Mouse (Mus musculus): Measurements from ENCODE around the gene Oxtr.

Oxtr gene

DNA sequence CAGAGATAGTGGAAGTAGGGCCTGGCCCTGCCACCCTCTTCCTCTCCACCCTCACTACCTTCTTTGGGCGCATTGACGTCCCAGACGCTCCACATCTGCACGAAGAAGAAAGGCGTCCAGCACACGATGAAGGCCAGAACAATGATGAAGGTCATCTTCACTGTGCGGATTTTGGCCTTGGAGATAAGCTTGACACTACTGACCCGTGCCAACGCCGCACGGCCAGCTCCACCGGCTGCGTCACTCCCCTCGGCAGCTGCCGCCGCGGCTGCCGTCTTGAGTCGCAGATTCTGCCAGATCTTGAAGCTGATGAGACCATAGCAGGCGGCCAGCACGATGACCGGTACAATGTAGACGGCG lies 942 bp downstream of the Oxtr start:
- DNase-seq (ENCODE audit: low read depth, low spot score), result no peak

DNA sequence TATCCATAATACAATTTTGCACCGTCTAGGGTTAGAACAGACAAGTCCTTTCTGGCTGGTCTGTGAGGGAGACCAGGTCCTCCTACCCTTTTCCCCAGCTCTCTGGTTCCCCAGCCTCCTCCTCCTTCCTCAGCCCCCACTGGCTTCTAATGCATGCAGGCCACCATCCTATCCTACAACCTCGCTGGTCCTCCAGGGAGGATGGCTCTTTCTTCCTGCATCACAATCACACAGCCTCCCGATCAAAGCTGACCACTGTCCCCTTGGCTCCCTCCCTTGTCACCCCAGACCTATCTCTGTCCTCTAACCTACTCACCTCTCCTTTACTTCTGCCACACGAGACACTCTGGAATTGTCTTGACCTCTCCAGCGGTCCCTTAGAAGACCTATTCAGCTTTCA lies 1.8 kb downstream of the Oxtr start:
- no peak for DNase-seq (ENCODE audit: low read depth, low spot score)

DNA sequence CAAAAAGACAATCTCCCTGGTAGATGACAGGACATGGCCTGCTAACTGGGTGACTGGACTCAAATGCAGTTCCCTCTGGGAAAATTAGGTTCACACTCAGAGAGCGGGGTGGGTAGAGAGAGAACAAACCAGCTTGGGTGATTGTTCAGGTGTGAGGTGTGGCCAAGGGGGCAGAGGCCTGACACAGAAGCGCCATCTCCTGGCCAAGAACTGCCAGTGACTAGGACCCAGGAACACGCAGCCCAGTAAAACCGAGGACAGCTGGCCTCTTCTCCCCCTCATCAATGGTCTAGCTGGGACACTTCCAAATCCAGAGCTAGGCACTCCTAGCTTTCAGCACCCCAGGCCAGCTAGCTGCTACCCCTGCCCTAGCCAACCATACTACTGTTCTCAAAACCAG lies 5.4 kb downstream of the Oxtr start:
- DNase-seq (ENCODE audit: low read depth, low spot score), result no peak

DNA sequence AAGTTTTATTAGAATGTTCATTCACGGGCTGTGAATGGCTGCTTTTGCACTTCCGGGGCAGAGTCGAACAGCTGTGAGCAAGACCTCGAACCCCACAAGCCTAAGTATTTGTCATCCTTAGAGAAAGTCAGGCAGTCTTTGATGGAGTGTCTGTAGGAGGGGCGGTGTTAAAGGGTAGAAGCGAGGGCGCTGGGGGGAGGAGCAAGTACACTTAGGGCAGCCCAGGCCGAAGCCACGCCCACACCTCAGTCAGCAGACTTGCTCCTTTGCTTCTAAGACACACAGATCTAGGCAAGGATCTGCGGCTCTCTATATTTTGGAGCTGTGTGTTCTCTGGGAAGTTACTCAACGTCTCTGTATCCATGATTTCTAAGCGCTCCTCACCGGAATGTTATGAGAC lies 9.9 kb downstream of the Oxtr start:
- DNase-seq (ENCODE audit: low read depth, low spot score), result no peak

DNA sequence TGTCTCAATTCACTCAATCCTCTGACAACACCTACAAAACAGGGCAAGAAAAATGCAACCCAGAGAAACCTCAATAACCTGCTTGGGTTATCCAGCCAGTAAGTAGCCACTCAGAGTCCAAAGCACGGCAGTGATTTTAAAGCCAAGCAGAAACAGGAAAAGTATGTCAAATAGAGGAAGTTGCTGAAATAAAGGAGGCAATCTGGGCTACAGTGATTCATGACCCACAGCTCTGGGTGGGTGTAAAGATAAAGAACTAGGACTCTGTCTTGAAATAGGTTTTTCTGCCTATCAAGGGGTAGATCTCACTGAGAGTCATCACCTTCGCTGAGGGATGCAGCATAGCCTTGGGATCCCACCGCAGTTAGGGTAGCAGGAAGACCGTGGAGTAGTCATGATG lies 18.1 kb downstream of the Oxtr start:
- no peak for DNase-seq (ENCODE audit: low read depth, low spot score)

DNA sequence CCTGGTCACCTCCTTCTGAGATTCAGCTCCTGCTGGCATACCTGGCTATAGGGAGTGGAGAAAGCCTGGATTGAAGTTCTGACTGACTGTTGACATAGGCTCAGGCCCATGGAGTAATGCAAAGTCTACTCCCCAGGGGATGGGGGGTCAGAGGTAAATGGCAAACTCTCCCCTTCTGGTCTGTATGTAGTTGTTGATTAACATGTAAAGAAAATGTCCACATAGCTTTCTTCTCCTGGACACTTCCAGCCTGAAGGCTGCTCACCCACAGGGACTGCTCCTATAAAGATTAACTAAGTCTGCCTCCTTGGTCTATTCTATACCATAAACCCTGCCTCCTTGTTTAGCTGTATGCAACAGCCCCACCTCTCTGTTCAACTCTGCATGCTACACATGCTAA lies 23.7 kb downstream of the Oxtr start:
- DNase-seq (ENCODE audit: low read depth, low spot score), result no peak

DNA sequence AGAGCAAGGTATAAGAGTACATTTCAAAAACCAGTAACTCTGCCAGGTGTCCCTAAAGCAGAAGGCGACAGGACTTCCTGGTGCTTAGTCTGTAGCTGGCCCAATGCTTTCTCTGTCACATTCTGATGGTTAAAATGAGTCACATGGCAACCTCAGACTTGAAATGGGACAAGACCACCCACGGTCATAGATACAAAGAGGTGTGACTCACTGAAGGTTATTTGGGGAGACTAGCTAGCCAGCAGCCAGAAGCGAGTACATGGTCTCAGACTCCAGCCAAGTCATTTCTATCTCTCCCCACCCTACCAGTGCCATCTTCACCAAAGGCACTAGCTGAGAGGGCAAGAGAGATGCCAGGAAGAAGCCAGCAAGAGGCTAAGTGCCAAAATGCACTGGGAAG lies 24.3 kb downstream of the Oxtr start:
- DNase-seq (ENCODE audit: low read depth, low spot score), result no peak

DNA sequence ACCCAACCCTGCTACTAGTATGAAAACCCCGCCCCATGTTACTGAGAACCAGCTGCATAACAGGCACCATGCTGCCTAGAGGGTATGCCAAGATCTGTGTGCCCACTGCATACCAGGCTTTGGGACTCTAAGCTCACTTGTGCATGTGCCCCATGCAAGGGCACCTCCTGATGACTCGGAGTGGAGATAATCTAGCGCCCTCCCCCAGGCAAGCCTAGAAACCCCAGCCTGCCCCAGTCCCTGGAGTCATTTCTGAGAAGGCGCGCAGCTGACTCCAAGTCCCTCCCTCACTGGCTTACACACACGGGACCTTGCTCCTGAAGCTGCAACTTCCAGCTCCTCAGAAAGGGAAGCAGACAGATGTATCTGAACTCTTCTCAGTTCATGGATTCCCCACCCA lies 26.4 kb downstream of the Oxtr start:
- DNase-seq (ENCODE audit: low read depth, low spot score), result no peak

DNA sequence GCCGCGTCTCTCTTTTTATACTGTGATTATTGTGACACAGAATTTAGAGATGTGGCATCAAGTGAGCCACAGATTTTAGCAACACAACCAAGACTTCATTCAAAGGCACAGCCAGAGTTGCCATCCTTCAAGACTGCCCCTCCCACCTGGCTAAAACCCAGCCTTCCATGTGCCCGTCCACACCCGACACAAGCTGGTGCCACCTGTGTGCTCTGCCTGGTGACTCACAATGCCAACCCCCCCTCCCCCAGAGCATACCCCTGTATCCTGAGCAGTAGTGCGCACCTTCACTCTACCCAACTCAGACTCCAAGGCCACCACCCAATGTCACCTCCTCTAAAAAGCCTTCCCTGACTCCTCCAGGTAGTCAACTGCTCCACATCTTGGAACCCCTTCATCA lies 28.3 kb downstream of the Oxtr start:
- DNase-seq (ENCODE audit: low read depth, low spot score), result no peak

DNA sequence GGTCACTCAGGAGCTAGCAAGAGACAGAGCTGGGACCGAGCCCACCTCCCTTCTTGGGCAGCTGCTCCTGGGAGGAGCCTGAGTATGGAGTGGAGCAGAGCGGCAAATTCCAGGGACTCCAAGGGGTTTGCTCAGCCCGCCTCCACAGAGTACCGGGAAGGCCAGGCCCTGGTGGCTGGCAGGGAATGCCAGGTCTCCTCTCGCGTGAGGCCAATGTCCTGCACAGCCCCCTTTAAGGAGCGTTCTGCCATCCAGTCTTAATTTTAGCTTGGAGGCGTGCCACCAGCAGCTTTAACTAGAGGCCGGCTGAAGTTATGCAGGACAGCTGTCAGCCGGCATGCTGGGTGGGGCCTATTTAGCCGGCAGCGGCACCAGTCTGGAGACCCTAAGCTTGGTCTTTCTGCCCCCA lies 30.4 kb downstream of the Oxtr start, which contains the start of gene Cav3:
Gene Cav3 (plus strand): TSS at position 165 of the 409 bp plus-strand sequence.
- DNase-seq (ENCODE audit: low read depth, low spot score), result no peak

DNA sequence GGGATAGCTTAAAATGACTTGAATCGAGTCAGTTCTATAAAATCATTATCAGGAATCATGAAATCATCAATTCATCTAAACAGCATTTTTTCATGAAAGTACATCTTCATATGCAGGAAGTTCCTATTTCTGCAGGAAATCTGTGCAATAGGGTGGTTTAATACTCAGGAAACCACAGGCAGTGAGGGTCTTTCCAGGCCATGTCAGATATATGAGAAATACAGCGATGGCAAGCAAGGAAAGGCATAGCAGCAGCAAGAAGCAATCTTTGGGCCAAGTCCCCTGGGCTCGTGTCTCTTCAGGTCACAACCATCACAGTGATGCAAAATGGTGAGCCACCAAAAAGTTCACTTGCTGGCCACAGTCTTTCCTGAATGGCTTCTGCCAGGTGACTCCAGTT lies 44.1 kb downstream of the Oxtr start:
- DNase-seq (ENCODE audit: low read depth, low spot score), result no peak

DNA sequence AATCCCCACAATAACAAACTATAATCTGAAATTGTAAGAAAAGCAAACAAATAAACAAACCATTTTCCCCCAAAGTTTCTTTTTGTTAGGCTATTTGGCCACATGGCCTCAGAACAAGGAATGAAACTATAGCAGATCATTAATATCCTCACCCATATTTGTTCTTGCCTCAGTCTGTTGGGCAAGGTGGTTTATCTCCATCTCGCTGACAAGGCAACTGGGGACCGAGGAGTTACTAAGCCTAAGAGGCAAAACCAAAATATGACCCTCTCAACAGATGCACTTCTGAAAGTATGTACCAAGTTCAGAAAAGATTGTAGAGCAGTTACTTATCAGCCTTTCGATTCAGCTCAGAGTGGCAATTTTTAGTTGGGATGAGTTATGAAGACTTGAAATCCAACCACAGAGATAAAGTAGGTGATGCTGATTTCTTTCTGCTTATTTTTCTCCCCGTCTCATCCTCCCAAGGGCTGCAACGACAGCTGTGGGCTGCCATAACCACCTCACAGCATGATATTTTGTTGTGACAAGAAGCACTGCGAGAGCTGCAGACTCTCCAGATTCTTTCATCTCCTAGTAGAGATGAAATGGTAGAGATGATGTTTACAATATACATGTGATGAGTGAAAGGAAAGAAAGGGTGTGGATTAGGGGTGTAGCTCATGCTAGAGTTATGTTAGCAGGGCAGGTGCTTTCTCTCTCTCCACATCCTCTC lies 63.6 kb downstream of the Oxtr start:
- DNase-seq (ENCODE audit: low read depth, low spot score), result no peak

DNA sequence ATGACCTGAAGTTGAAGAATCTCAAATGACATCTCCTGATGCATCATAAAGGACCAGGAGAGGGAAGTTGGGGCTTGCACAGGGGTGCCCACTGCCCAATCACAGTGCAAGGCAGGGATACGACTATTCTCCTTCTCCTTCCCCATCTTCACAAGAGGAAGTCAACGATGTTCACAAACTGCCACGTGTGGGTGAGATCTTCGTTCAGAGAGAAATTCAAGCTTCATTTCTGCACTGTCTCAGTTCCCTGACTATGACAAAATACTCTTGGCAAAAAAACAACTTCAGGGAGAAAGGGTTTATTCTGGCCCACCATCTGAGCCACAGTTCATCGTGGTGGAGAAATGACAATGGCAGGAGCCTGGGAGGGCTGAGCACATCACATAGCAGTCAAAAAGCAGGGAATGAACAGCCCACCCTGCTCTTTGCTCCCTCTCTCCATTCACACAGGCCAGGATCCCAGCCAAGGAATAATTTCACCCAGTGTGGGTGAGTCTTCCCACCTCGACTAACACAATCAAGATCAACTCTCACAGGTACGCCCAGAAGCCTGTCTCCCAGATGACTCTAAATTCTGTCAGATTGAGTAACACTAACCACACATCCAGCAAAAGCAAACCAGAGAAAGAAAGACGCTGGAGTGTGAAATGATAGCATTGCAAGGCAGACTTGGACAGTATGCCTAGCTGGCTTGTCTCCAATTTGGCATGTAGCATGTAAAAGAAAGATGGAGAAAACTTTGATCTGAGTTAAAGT lies 65.8 kb downstream of the Oxtr start:
- no peak for DNase-seq (ENCODE audit: low read depth, low spot score)

Measured in c-Kit-negative CD71-positive TER-119-positive erythroid progenitor cells, embryonic 14.5 days (primary cell).